Mouse (Mus musculus): ENCODE measurements around the gene Sdcbp2. TPM values are rescaled to one million over a fixed set of nuclear protein-coding genes. Genes with fewer than 3 reads are reported as not detected.

The Sdcbp2 gene
- polyA plus RNA-seq (2012; fragmentation: generic; extraction: Trizol) = 0.41 TPM

GRCm38 (mm10) chr2:151571873-151572700 is at the start of gene Sdcbp2:
Gene Sdcbp2, plus strand, starts transcription at chr2:151572622.
- no peaks in the 10 kb centered on the region for H3K36me3 ChIP-seq (ENCODE audit: control insufficient read depth, insufficient read depth)
- no peak within 1 kb of the TSS for H3ac ChIP-seq (ENCODE audit: control insufficient read depth, insufficient read length)
- peaks cover 5% of the 10 kb centered on the region for H3K27me3 ChIP-seq (ENCODE audit: control insufficient read depth, insufficient read depth, insufficient read length)
- H3K4me2 ChIP-seq (ENCODE audit: low read depth) = no peak within 1 kb of the TSS
- no peak for TF ChIP-seq SRF (IDR thresholded peaks at IDR 0.05; ENCODE audit: control insufficient read depth, insufficient read length, low read depth)
- TF ChIP-seq USF1 (IDR thresholded peaks at IDR 0.05; ENCODE audit: low read depth) = no peak
- TF ChIP-seq CEBPB (IDR thresholded peaks at IDR 0.05; ENCODE audit: insufficient read depth, poor library complexity, severe bottlenecking) = no peak
- no peak for TF ChIP-seq POLR2AphosphoS2 (IDR thresholded peaks at IDR 0.05; ENCODE audit: insufficient read length, low read depth)
- TF ChIP-seq POLR2A (IDR thresholded peaks at IDR 0.05; ENCODE audit: insufficient read length, low read depth) = no peak
- TF ChIP-seq MYOG (IDR thresholded peaks at IDR 0.05; ENCODE audit: control insufficient read depth in 1 of 3, insufficient read depth in 1 of 3, insufficient read length in 2 of 3, low read depth in 2 of 3) = no peak
- no peak for TF ChIP-seq TCF12 (IDR thresholded peaks at IDR 0.05; ENCODE audit: insufficient read depth, poor library complexity, severe bottlenecking)
- no peak for TF ChIP-seq MYOD1 (IDR thresholded peaks at IDR 0.05; ENCODE audit: control insufficient read depth in 1 of 3, insufficient read length in 2 of 3, low read depth in 2 of 3)
- no peak for TF ChIP-seq REST (IDR thresholded peaks at IDR 0.05; ENCODE audit: insufficient read depth, insufficient read length)
- TF ChIP-seq TCF3 (IDR thresholded peaks at IDR 0.05; ENCODE audit: insufficient read length, low read depth) = no peak
- no peak for TF ChIP-seq MAX (IDR thresholded peaks at IDR 0.05; ENCODE audit: low read depth)
- no peak for TF ChIP-seq E2F4 (IDR thresholded peaks at IDR 0.05; ENCODE audit: insufficient read depth)
- H3K4me3 ChIP-seq = no peak within 1 kb of the TSS
- no peaks in the 10 kb centered on the region for H3K79me2 ChIP-seq (ENCODE audit: control insufficient read depth, insufficient read depth)

- Histone ChIP-seq H3K4me2 (ENCODE audit: low read depth) (no peak overlapping the region), H3ac (ENCODE audit: control insufficient read depth, insufficient read length) (no peak overlapping the region), H3K36me3 (ENCODE audit: control insufficient read depth, insufficient read depth) (peaks cover 6% of the 10 kb centered on the region), H3K27me3 (ENCODE audit: control insufficient read depth, insufficient read depth, insufficient read length) (no peaks in the 10 kb centered on the region), H3K4me3 (no peak overlapping the region), H3K79me2 (ENCODE audit: control insufficient read depth, insufficient read depth) (no peaks in the 10 kb centered on the region)
- TF ChIP-seq REST (IDR thresholded peaks at IDR 0.05; ENCODE audit: insufficient read depth, insufficient read length) (no peak), MYOD1 (IDR thresholded peaks at IDR 0.05; ENCODE audit: control insufficient read depth in 1 of 3, insufficient read length in 2 of 3, low read depth in 2 of 3) (no peak), TCF3 (IDR thresholded peaks at IDR 0.05; ENCODE audit: insufficient read length, low read depth) (no peak)
These were observed 47.9 kb upstream of the Sdcbp2 start for GRCm38 (mm10) chr2:151524324-151525041.

GRCm38 (mm10) chr2:151525520-151525919 is 46.9 kb upstream of the Sdcbp2 start:
- TF ChIP-seq MAX (IDR thresholded peaks at IDR 0.05; ENCODE audit: low read depth) = no peak
- no peak for TF ChIP-seq USF1 (IDR thresholded peaks at IDR 0.05; ENCODE audit: low read depth)
- no peak for TF ChIP-seq POLR2AphosphoS2 (IDR thresholded peaks at IDR 0.05; ENCODE audit: insufficient read length, low read depth)
- no peak for TF ChIP-seq SRF (IDR thresholded peaks at IDR 0.05; ENCODE audit: control insufficient read depth, insufficient read length, low read depth)
- no peak for TF ChIP-seq MYOD1 (IDR thresholded peaks at IDR 0.05; ENCODE audit: control insufficient read depth in 1 of 3, insufficient read length in 2 of 3, low read depth in 2 of 3)
- TF ChIP-seq TCF12 (IDR thresholded peaks at IDR 0.05; ENCODE audit: insufficient read depth, poor library complexity, severe bottlenecking) = no peak
- TF ChIP-seq CEBPB (IDR thresholded peaks at IDR 0.05; ENCODE audit: insufficient read depth, poor library complexity, severe bottlenecking) = no peak
- no peak for TF ChIP-seq REST (IDR thresholded peaks at IDR 0.05; ENCODE audit: insufficient read depth, insufficient read length)
- no peak for TF ChIP-seq MYOG (IDR thresholded peaks at IDR 0.05; ENCODE audit: control insufficient read depth in 1 of 3, insufficient read depth in 1 of 3, insufficient read length in 2 of 3, low read depth in 2 of 3)
- no peak for TF ChIP-seq TCF3 (IDR thresholded peaks at IDR 0.05; ENCODE audit: insufficient read length, low read depth)
- TF ChIP-seq E2F4 (IDR thresholded peaks at IDR 0.05; ENCODE audit: insufficient read depth) = no peak
- no peak for TF ChIP-seq POLR2A (IDR thresholded peaks at IDR 0.05; ENCODE audit: insufficient read length, low read depth)
- no peak overlapping the region for H3K4me3 ChIP-seq
- H3K79me2 ChIP-seq (ENCODE audit: control insufficient read depth, insufficient read depth) = no peaks in the 10 kb centered on the region
- H3K27me3 ChIP-seq (ENCODE audit: control insufficient read depth, insufficient read depth, insufficient read length) = no peaks in the 10 kb centered on the region
- no peaks in the 10 kb centered on the region for H3K36me3 ChIP-seq (ENCODE audit: control insufficient read depth, insufficient read depth)
- no peak overlapping the region for H3K4me2 ChIP-seq (ENCODE audit: low read depth)
- no peak overlapping the region for H3ac ChIP-seq (ENCODE audit: control insufficient read depth, insufficient read length)

- TF ChIP-seq SRF (IDR thresholded peaks at IDR 0.05; ENCODE audit: control insufficient read depth, insufficient read length, low read depth) (no peak), E2F4 (IDR thresholded peaks at IDR 0.05; ENCODE audit: insufficient read depth) (no peak), USF1 (IDR thresholded peaks at IDR 0.05; ENCODE audit: low read depth) (no peak), MAX (IDR thresholded peaks at IDR 0.05; ENCODE audit: low read depth) (no peak), TCF3 (IDR thresholded peaks at IDR 0.05; ENCODE audit: insufficient read length, low read depth) (no peak), MYOG (IDR thresholded peaks at IDR 0.05; ENCODE audit: control insufficient read depth in 1 of 3, insufficient read depth in 1 of 3, insufficient read length in 2 of 3, low read depth in 2 of 3) (no peak), POLR2AphosphoS2 (IDR thresholded peaks at IDR 0.05; ENCODE audit: insufficient read length, low read depth) (no peak), MYOD1 (IDR thresholded peaks at IDR 0.05; ENCODE audit: control insufficient read depth in 1 of 3, insufficient read length in 2 of 3, low read depth in 2 of 3) (no peak), POLR2A (IDR thresholded peaks at IDR 0.05; ENCODE audit: insufficient read length, low read depth) (no peak)
- Histone ChIP-seq H3K79me2 (ENCODE audit: control insufficient read depth, insufficient read depth) (no peaks in the 10 kb centered on the region), H3K36me3 (ENCODE audit: control insufficient read depth, insufficient read depth) (no peaks in the 10 kb centered on the region), H3K4me2 (ENCODE audit: low read depth) (no peak overlapping the region), H3K4me3 (no peak overlapping the region), H3K27me3 (ENCODE audit: control insufficient read depth, insufficient read depth, insufficient read length) (no peaks in the 10 kb centered on the region), H3ac (ENCODE audit: control insufficient read depth, insufficient read length) (no peak overlapping the region)
These were observed 44.4 kb upstream of the Sdcbp2 start for GRCm38 (mm10) chr2:151528066-151528465.

Measured in myocyte (in vitro differentiated cells).